Mouse (Mus musculus) E14TG2a.4 (cell line): Measurements from ENCODE around the gene Tubgcp6.

Experiments used
- H3K27me3 ChIP-seq: 2 replicates; pipeline ENCODE4 v1.6.1; 2014; ENCODE audit warnings: low read length, control low read depth; ENCODE audit not compliant: insufficient read depth
- H3K36me3 ChIP-seq: 2 replicates; pipeline ENCODE4 v1.6.1; 2014; ENCODE audit warnings: low read length, control low read depth; ENCODE audit not compliant: insufficient read depth
- H3K4me1 ChIP-seq: replicated peaks from 2 replicates; pipeline ENCODE4 v1.6.1; 2014; ENCODE audit warnings: low read depth, low read length, control low read depth
- H3K4me3 ChIP-seq: replicated peaks from 2 replicates; pipeline ENCODE4 v1.5.1; 2014; ENCODE audit warnings: mild to moderate bottlenecking, low read length
- H3K9me3 ChIP-seq: 2 replicates; pipeline ENCODE4 v1.6.1; 2014; ENCODE audit warnings: low read length, control low read depth
- CTCF ChIP-seq: conservative IDR thresholded peaks from 2 replicates; pipeline ENCODE4 v1.5.1; 2014; ENCODE audit warnings: low read length
- NANOG ChIP-seq: IDR thresholded peaks from 2 replicates; pipeline ENCODE4 v1.6.1; 2014; ENCODE audit warnings: borderline replicate concordance, low read length, mixed read lengths
- POU5F1 ChIP-seq: IDR thresholded peaks from 2 replicates; pipeline ENCODE4 v1.6.1; 2014; ENCODE audit warnings: low read length, borderline replicate concordance

Tubgcp6 gene

GRCm38 (mm10) chr15:89138046-89138405 is 15.1 kb upstream of the Tubgcp6 start:
- H3K27me3 ChIP-seq: peaks cover 69% of the 10 kb centered on the region
- H3K4me1 ChIP-seq: peaks cover 26% of the 10 kb centered on the region
- no peak overlapping the region for H3K4me3 ChIP-seq
- TF ChIP-seq NANOG: no peak
- no peak for TF ChIP-seq CTCF
- no peak for TF ChIP-seq POU5F1
- H3K9me3 ChIP-seq: peaks cover 3% of the 10 kb centered on the region; the same call in 1 of the 2 replicates
- peaks cover 8% of the 10 kb centered on the region for H3K36me3 ChIP-seq

- peaks cover 3% of the 10 kb centered on the region for H3K36me3 ChIP-seq
- TF ChIP-seq POU5F1: no peak
- no peak for TF ChIP-seq NANOG
- no peak for TF ChIP-seq CTCF
- H3K27me3 ChIP-seq: peaks cover 64% of the 10 kb centered on the region
- H3K9me3 ChIP-seq: peaks cover 3% of the 10 kb centered on the region; the same call in 1 of the 2 replicates
- no peak overlapping the region for H3K4me3 ChIP-seq
- peaks cover 26% of the 10 kb centered on the region for H3K4me1 ChIP-seq
Observed at GRCm38 (mm10) chr15:89137378-89138045, 14.6 kb upstream of the Tubgcp6 start.

GRCm38 (mm10) chr15:89136461-89137155 is 13.7 kb upstream of the Tubgcp6 start:
- peaks cover 57% of the 10 kb centered on the region for H3K27me3 ChIP-seq
- H3K4me3 ChIP-seq: no peak overlapping the region
- H3K4me1 ChIP-seq: peaks cover 20% of the 10 kb centered on the region
- no peak for TF ChIP-seq CTCF
- TF ChIP-seq NANOG: no peak
- TF ChIP-seq POU5F1: no peak
- peaks cover 3% of the 10 kb centered on the region for H3K36me3 ChIP-seq
- H3K9me3 ChIP-seq: peaks cover 3% of the 10 kb centered on the region; the same call in 1 of the 2 replicates

- Histone ChIP-seq H3K36me3 (peaks cover 7% of the 10 kb centered on the region), H3K27me3 (peaks cover 20% of the 10 kb centered on the region), H3K4me1 (peaks cover 18% of the 10 kb centered on the region), H3K4me3 (no peak overlapping the region), H3K9me3 (no peaks in the 10 kb centered on the region)
- TF ChIP-seq NANOG: no peak
- TF ChIP-seq POU5F1: no peak
- TF ChIP-seq CTCF: no peak
Observed at GRCm38 (mm10) chr15:89131316-89131715, 8.4 kb upstream of the Tubgcp6 start.

- TF ChIP-seq CTCF (no peak), NANOG (no peak), POU5F1 (no peak)
Observed at GRCm38 (mm10) chr15:89130245-89130644, 7.3 kb upstream of the Tubgcp6 start.

GRCm38 (mm10) chr15:89128382-89129350 is 5.8 kb upstream of the Tubgcp6 start, which contains the start of gene Hdac10:
TSS of gene Hdac10 (minus strand) at chr15:89128700.
- Histone ChIP-seq H3K36me3 (peaks cover 7% of the 10 kb centered on the region), H3K4me1 (peaks cover 31% of the 10 kb centered on the region), H3K27me3 (peaks cover 8% of the 10 kb centered on the region; the same call in 1 of the 2 replicates), H3K9me3 (no peaks in the 10 kb centered on the region), H3K4me3 (peak within 1 kb of the TSS; percentile 81)
- TF ChIP-seq NANOG (no peak), POU5F1 (no peak), CTCF (peak; percentile 87)

More at GRCm38 (mm10) chr15:89130245-89130644, 7.3 kb upstream of the Tubgcp6 start:
- Histone ChIP-seq H3K27me3 (peaks cover 15% of the 10 kb centered on the region), H3K36me3 (peaks cover 7% of the 10 kb centered on the region), H3K4me1 (peaks cover 21% of the 10 kb centered on the region), H3K4me3 (no peak overlapping the region), H3K9me3 (no peaks in the 10 kb centered on the region)

GRCm38 (mm10) chr15:89127364-89127940 is 4.5 kb upstream of the Tubgcp6 start:
- Histone ChIP-seq H3K9me3 (no peaks in the 10 kb centered on the region), H3K27me3 (peaks cover 8% of the 10 kb centered on the region; the same call in 1 of the 2 replicates)

More at GRCm38 (mm10) chr15:89127364-89127940, 4.5 kb upstream of the Tubgcp6 start:
- Histone ChIP-seq H3K4me3 (peak overlapping the region; percentile 81), H3K4me1 (peaks cover 39% of the 10 kb centered on the region), H3K36me3 (peaks cover 7% of the 10 kb centered on the region)
- TF ChIP-seq POU5F1: no peak
- no peak for TF ChIP-seq NANOG
- TF ChIP-seq CTCF: no peak
